Mouse (Mus musculus): ENCODE results near the gene Tmem216. TPM values are rescaled to one million over a fixed set of nuclear protein-coding genes. Genes with fewer than 3 reads are reported as not detected.

The Tmem216 gene
- total and polyA plus RNA-seq, 3 experiments = 1.7 to 20.3 (median 14.6) TPM

DNA sequence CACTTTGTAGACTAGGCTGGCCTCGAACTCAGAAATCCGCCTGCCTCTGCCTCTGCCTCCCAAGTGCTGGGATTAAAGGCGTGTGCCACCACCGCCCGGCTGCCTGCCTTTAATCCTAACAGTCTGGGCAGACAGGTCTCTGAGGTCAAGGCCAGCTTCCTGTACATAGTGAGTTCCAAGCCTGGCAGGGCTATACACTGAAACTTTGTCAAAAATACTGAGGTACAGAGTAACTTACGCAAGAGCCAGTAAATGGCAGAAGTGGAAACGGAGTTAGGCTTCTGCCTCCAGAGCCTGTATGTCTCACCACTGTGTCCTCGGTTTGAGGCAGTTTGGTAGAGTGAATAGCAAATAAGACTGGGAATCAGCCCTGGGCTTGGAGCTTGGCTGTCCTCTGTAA is 31.2 kb upstream of the Tmem216 start:
- ATAC-seq (ENCODE audit: extremely low read depth, insufficient number of reproducible peaks, low FRiP score, poor library complexity, severe bottlenecking) (no peak), DNase-seq (ENCODE audit: low spot score) (no peak)
- Histone ChIP-seq H3K4me3 (ENCODE audit: low read depth, low read length) (no peak overlapping the region), H3K4me1 (ENCODE audit: insufficient read depth, low read depth, low read length) (peaks cover 8% of the 10 kb centered on the region; the same call in 1 of the 2 replicates), H3K27me3 (ENCODE audit: insufficient read depth, low read length) (no peaks in the 10 kb centered on the region), H3K9me3 (replicated peaks) (no peaks in the 10 kb centered on the region), H3K36me3 (replicated peaks) (peaks cover 80% of the 10 kb centered on the region)
- TF ChIP-seq TAL1 (conservative IDR thresholded peaks at IDR 0.05; ENCODE audit: low read depth, low read length) (no peak), GATA1 (IDR thresholded peaks at IDR 0.05; ENCODE audit: borderline replicate concordance, low read length) (no peak), POLR2AphosphoS5 (IDR thresholded peaks at IDR 0.05; ENCODE audit: insufficient replicate concordance, low read depth, low read length) (no peak), GATA2 (IDR thresholded peaks at IDR 0.05; ENCODE audit: borderline replicate concordance, low read depth, low read length) (no peak), CTCF (IDR thresholded peaks at IDR 0.05; ENCODE audit: low read depth, low read length) (no peak)

DNA sequence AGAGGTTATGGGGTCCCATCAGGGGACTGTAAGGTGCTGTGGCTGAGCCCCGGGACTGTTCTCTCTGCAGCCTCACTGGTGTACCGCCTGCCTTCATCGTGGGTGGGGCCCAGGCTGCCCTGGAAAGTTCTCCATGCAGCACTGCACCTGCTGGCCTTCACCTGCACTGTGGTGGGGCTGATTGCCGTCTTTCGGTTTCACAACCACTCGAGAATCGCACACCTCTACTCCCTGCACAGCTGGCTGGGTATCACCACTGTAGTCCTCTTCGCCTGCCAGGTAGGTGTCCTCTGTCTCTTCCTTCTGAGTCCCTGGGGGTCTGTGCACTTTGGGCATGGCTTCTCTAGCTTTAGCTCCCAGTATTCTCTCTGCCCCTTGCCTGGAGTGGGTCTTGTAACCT is 29.1 kb upstream of the Tmem216 start:
- TF ChIP-seq POLR2AphosphoS5 (IDR thresholded peaks at IDR 0.05; ENCODE audit: insufficient replicate concordance, low read depth, low read length) = no peak
- TF ChIP-seq GATA1 (IDR thresholded peaks at IDR 0.05; ENCODE audit: borderline replicate concordance, low read length) = no peak
- no peak for TF ChIP-seq TAL1 (conservative IDR thresholded peaks at IDR 0.05; ENCODE audit: low read depth, low read length)
- Histone ChIP-seq H3K27me3 (ENCODE audit: insufficient read depth, low read length) (no peaks in the 10 kb centered on the region), H3K9me3 (replicated peaks) (no peaks in the 10 kb centered on the region), H3K36me3 (replicated peaks) (peaks cover 79% of the 10 kb centered on the region), H3K4me1 (ENCODE audit: insufficient read depth, low read depth, low read length) (peaks cover 20% of the 10 kb centered on the region), H3K4me3 (ENCODE audit: low read depth, low read length) (no peak overlapping the region)
- ATAC-seq (ENCODE audit: extremely low read depth, insufficient number of reproducible peaks, low FRiP score, poor library complexity, severe bottlenecking) (no peak), DNase-seq (ENCODE audit: low spot score) (no peak)

DNA sequence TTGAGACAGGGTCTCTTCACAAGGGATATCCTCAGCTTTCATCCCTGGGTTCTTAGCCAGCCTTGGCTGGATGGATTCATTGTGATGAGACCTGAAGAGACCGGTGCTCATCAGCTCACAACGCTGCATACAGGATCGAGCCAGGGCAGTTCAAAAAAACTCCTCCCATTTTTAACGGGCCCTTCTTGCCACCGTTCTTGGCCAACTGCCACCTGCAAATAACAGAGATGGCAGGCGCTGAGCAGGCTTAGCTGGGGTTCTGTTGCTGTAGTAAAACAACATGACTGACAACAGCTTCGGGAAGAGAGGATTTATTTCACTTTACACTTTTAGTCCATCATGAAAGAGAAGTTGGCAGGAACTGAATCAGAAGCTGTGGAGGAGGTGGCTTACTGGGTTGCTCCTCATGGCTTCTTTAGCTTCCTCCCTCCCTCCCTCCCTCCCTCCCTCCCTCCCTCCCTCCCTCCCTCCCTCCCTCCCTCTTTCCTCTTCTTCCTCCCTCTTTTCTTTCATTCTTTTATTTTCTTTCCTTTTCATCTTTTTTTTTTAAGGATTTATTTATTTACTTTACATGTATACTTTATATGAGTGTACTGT is 27.6 kb upstream of the Tmem216 start:
- no peak for DNase-seq (ENCODE audit: low spot score)
- H3K36me3 ChIP-seq (replicated peaks) = peaks cover 77% of the 10 kb centered on the region
- H3K9me3 ChIP-seq (replicated peaks) = no peaks in the 10 kb centered on the region
- ATAC-seq (ENCODE audit: extremely low read depth, insufficient number of reproducible peaks, low FRiP score, poor library complexity, severe bottlenecking) = no peak
- H3K4me3 ChIP-seq (ENCODE audit: low read depth, low read length) = no peak overlapping the region
- no peak for TF ChIP-seq POLR2AphosphoS5 (IDR thresholded peaks at IDR 0.05; ENCODE audit: insufficient replicate concordance, low read depth, low read length)
- TF ChIP-seq GATA2 (IDR thresholded peaks at IDR 0.05; ENCODE audit: borderline replicate concordance, low read depth, low read length) = no peak
- no peak for TF ChIP-seq TAL1 (conservative IDR thresholded peaks at IDR 0.05; ENCODE audit: low read depth, low read length)
- TF ChIP-seq CTCF (IDR thresholded peaks at IDR 0.05; ENCODE audit: low read depth, low read length) = no peak
- no peak for TF ChIP-seq GATA1 (IDR thresholded peaks at IDR 0.05; ENCODE audit: borderline replicate concordance, low read length)
- H3K27me3 ChIP-seq (ENCODE audit: insufficient read depth, low read length) = no peaks in the 10 kb centered on the region
- H3K4me1 ChIP-seq (ENCODE audit: insufficient read depth, low read depth, low read length) = peaks cover 21% of the 10 kb centered on the region

DNA sequence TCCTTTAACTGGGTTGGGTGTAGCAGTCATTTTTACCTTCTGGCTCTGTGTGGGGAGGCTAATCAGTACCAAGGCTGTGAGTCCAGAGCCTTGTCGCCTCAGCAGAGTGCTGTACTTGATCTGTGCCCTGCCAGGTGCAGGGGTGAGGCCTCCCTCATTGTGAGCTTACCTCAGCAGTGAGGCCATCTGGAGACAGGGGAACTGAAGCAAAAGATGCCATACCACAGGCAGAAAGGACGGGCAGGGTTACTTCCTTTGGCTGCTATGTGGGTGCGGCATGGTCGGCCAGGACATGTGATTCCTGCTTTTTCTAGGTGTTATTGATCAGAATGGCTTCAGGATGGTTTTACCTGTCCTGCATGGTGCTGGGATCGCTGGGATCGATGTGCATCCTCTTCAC is 25.9 kb upstream of the Tmem216 start:
- Histone ChIP-seq H3K9me3 (replicated peaks) (no peaks in the 10 kb centered on the region), H3K4me1 (ENCODE audit: insufficient read depth, low read depth, low read length) (peaks cover 32% of the 10 kb centered on the region), H3K4me3 (ENCODE audit: low read depth, low read length) (no peak overlapping the region; the same call in 1 of the 2 replicates), H3K27me3 (ENCODE audit: insufficient read depth, low read length) (no peaks in the 10 kb centered on the region), H3K36me3 (replicated peaks) (peaks cover 64% of the 10 kb centered on the region)
- ATAC-seq (ENCODE audit: extremely low read depth, insufficient number of reproducible peaks, low FRiP score, poor library complexity, severe bottlenecking) = no peak
- no peak for TF ChIP-seq GATA1 (IDR thresholded peaks at IDR 0.05; ENCODE audit: borderline replicate concordance, low read length)
- TF ChIP-seq CTCF (IDR thresholded peaks at IDR 0.05; ENCODE audit: low read depth, low read length) = no peak
- no peak for TF ChIP-seq GATA2 (IDR thresholded peaks at IDR 0.05; ENCODE audit: borderline replicate concordance, low read depth, low read length)
- no peak for TF ChIP-seq POLR2AphosphoS5 (IDR thresholded peaks at IDR 0.05; ENCODE audit: insufficient replicate concordance, low read depth, low read length)
- no peak for TF ChIP-seq TAL1 (conservative IDR thresholded peaks at IDR 0.05; ENCODE audit: low read depth, low read length)
- DNase-seq (ENCODE audit: low spot score) = no peak

DNA sequence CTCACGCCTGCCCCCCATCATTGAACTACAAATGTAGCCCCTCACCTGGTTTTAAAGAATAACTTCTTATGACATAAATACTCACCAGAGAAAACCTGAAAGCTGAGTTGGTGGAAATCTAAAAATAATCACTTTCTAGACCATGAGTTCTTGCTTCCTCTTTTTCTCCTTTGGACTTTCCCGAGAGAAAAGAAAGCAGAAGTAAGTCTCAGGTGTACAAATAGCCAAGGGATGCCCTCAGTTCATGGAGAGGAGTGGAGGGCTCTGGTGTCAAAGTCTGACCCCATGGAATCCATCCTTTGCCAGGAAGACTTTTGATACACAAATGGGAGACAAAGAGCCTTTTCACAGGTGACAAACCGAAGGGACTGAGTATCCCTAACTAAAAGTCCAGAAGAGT is 24.7 kb upstream of the Tmem216 start:
- DNase-seq (ENCODE audit: low spot score) (peak; percentile 31), ATAC-seq (ENCODE audit: extremely low read depth, insufficient number of reproducible peaks, low FRiP score, poor library complexity, severe bottlenecking) (no peak)
- peaks cover 54% of the 10 kb centered on the region for H3K36me3 ChIP-seq (replicated peaks)
- TF ChIP-seq POLR2AphosphoS5 (IDR thresholded peaks at IDR 0.05; ENCODE audit: insufficient replicate concordance, low read depth, low read length) = no peak
- TF ChIP-seq GATA2 (IDR thresholded peaks at IDR 0.05; ENCODE audit: borderline replicate concordance, low read depth, low read length) = no peak
- TF ChIP-seq TAL1 (conservative IDR thresholded peaks at IDR 0.05; ENCODE audit: low read depth, low read length) = no peak
- no peak for TF ChIP-seq CTCF (IDR thresholded peaks at IDR 0.05; ENCODE audit: low read depth, low read length)
- TF ChIP-seq GATA1 (IDR thresholded peaks at IDR 0.05; ENCODE audit: borderline replicate concordance, low read length) = no peak
- H3K27me3 ChIP-seq (ENCODE audit: insufficient read depth, low read length) = no peaks in the 10 kb centered on the region
- peaks cover 33% of the 10 kb centered on the region for H3K4me1 ChIP-seq (ENCODE audit: insufficient read depth, low read depth, low read length)
- no peaks in the 10 kb centered on the region for H3K9me3 ChIP-seq (replicated peaks)
- no peak overlapping the region for H3K4me3 ChIP-seq (ENCODE audit: low read depth, low read length)

DNA sequence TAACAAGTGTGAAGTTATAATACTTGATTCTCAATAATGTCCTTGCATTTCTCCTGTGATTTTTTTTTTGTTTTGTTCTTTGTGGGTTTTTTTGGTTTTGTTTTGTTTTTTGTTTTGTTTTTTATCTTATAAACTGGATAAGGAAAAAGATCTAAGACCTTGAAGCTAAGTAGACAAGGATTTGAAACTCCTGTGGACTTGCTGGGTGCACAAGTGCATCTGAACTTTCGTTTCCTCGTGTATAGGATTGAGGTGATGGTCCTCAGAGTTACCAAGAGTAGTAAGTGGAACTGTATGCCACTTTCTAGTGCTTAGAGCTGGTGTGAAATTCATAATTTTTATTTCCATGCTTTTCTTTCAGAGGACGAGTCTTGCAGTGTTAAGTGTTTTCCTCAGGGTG is 24.1 kb upstream of the Tmem216 start:
- Histone ChIP-seq H3K9me3 (replicated peaks) (no peaks in the 10 kb centered on the region), H3K36me3 (replicated peaks) (peaks cover 55% of the 10 kb centered on the region), H3K27me3 (ENCODE audit: insufficient read depth, low read length) (no peaks in the 10 kb centered on the region), H3K4me1 (ENCODE audit: insufficient read depth, low read depth, low read length) (peaks cover 37% of the 10 kb centered on the region), H3K4me3 (ENCODE audit: low read depth, low read length) (no peak overlapping the region)
- TF ChIP-seq TAL1 (conservative IDR thresholded peaks at IDR 0.05; ENCODE audit: low read depth, low read length) = no peak
- no peak for TF ChIP-seq GATA1 (IDR thresholded peaks at IDR 0.05; ENCODE audit: borderline replicate concordance, low read length)
- no peak for TF ChIP-seq POLR2AphosphoS5 (IDR thresholded peaks at IDR 0.05; ENCODE audit: insufficient replicate concordance, low read depth, low read length)
- TF ChIP-seq GATA2 (IDR thresholded peaks at IDR 0.05; ENCODE audit: borderline replicate concordance, low read depth, low read length) = no peak
- no peak for TF ChIP-seq CTCF (IDR thresholded peaks at IDR 0.05; ENCODE audit: low read depth, low read length)
- ATAC-seq (ENCODE audit: extremely low read depth, insufficient number of reproducible peaks, low FRiP score, poor library complexity, severe bottlenecking) = no peak
- no peak for DNase-seq (ENCODE audit: low spot score)

Data from G1E (cell line).